Mouse (Mus musculus) spleen, adult 2 months (tissue): ENCODE results near the gene Abr. TPM values are rescaled to one million over a fixed set of nuclear protein-coding genes. Genes with fewer than 3 reads are reported as not detected.
A peak's percentile ranks its signal among the peaks of the same experiment; 100 is the strongest.

Experiments used
- DNase-seq, 2 experiments: peaks; one replicate each; pipeline versions ENCODE4 v3.0.0 to v3.0.0-alpha.2; 2012 to 2021; ENCODE audit warnings: low spot score in 2 of 2, low read depth in 1 of 2
- H3K27ac ChIP-seq: fragments of 200-500 bp; 2 replicates; pipeline ENCODE4 v1.5.1; 2012; ENCODE audit warnings: low read length, inconsistent platforms; ENCODE audit not compliant: insufficient read depth
- H3K27me3 ChIP-seq: fragments of 200-500 bp; 2 replicates; pipeline ENCODE4 v1.6.1; 2012; ENCODE audit warnings: mild to moderate bottlenecking, moderate library complexity, low read length, inconsistent platforms; ENCODE audit not compliant: control insufficient read depth, insufficient read depth
- H3K36me3 ChIP-seq: fragments of 200-500 bp; 2 replicates; pipeline ENCODE4 v1.6.1; 2012; ENCODE audit warnings: mild to moderate bottlenecking, low read length, inconsistent platforms; ENCODE audit not compliant: control insufficient read depth, insufficient read depth
- H3K4me1 ChIP-seq: fragments of 200-500 bp; 2 replicates; pipeline ENCODE4 v1.6.1; 2011; ENCODE audit warnings: inconsistent platforms; ENCODE audit not compliant: control insufficient read depth, insufficient read depth, insufficient read length
- H3K4me3 ChIP-seq: fragments of 200-500 bp; 2 replicates; pipeline ENCODE4 v1.5.1; 2011; ENCODE audit warnings: mild to moderate bottlenecking, inconsistent platforms; ENCODE audit not compliant: insufficient read depth, insufficient read length; ENCODE audit errors: extremely low read depth
- CTCF ChIP-seq: fragments of 200-500 bp; IDR thresholded peaks from 2 replicates; pipeline ENCODE4 v1.5.1; 2011; ENCODE audit warnings: mild to moderate bottlenecking, inconsistent platforms; ENCODE audit not compliant: insufficient read depth, insufficient read length, insufficient replicate concordance; ENCODE audit errors: extremely low read depth
- POLR2A ChIP-seq: fragments of 200-500 bp; IDR thresholded peaks from 2 replicates; pipeline ENCODE4 v1.6.1; 2011; ENCODE audit warnings: low read depth, low read length, inconsistent platforms
- WGBS: fragments of 180-500 bp; shearing (Covaris S2); methylation state at CpG from one replicate; pipeline ENCODE4 v1.1.7; 2018; 5-methylcytosine and 5-hydroxymethylcytosine counted together
- polyA plus RNA-seq: library from polyadenylated mRNA; depleted of rRNA; stranded (reverse); fragments of >200 nt; gene quantifications from 2 replicates; pipeline ENCODE4 v1.2.3, GENCODE M21; 2012

Abr gene
- polyA plus RNA-seq, 1 experiment = 37.2 TPM

DNA sequence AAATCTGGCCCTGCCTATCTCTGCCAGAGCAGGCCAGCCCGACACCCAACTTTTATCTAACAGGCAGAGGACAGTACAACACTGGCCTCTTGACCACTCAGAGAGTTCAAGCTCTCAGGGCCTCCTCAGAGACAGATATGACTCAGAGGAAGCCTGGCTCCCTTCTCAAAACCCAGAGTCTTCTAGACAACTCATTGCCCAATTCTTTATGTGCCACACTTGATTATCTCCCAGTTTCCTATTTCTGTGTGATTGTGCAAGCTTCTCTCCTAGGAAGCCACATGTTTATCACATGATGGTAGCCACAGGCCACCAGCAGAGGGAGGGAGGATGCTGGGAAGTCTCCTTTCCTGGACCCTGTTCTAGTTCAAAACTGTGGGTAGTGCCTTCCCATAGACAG lies 34.8 kb downstream of the Abr start:
- H3K36me3 ChIP-seq = no peaks in the 10 kb centered on the region
- no peak overlapping the region for H3K4me3 ChIP-seq
- H3K4me1 ChIP-seq = peaks cover 13% of the 10 kb centered on the region
- 71% methylated on average over 1 of the region's 1 CpGs for WGBS
- TF ChIP-seq POLR2A (no peak), CTCF (no peak)
- no peaks in the 10 kb centered on the region for H3K27me3 ChIP-seq
- H3K27ac ChIP-seq = peak overlapping the region; percentile 80
- DNase-seq = no peak

GRCm38 (mm10) chr11:76586119-76586518 lies 36.0 kb downstream of the Abr start:
- H3K4me3 ChIP-seq = no peak overlapping the region
- DNase-seq = no peak
- TF ChIP-seq CTCF (no peak), POLR2A (no peak)
- no peaks in the 10 kb centered on the region for H3K36me3 ChIP-seq
- H3K4me1 ChIP-seq = peaks cover 13% of the 10 kb centered on the region
- no peaks in the 10 kb centered on the region for H3K27me3 ChIP-seq
- 57% methylated on average over 3 of the region's 3 CpGs for WGBS
- no peak overlapping the region for H3K27ac ChIP-seq

- TF ChIP-seq CTCF (peak; percentile 92), POLR2A (no peak)
- WGBS = 45% methylated on average over 12 of the region's 12 CpGs
- Histone ChIP-seq H3K27ac (no peak overlapping the region), H3K4me3 (no peak overlapping the region), H3K27me3 (no peaks in the 10 kb centered on the region), H3K36me3 (no peaks in the 10 kb centered on the region), H3K4me1 (no peaks in the 10 kb centered on the region)
- peak; percentile 51 to 76 for DNase-seq
Observed at GRCm38 (mm10) chr11:76577588-76578257, 44.4 kb downstream of the Abr start.

- H3K36me3 ChIP-seq = no peaks in the 10 kb centered on the region
- no peak overlapping the region for H3K27ac ChIP-seq
- peaks cover 9% of the 10 kb centered on the region for H3K4me1 ChIP-seq
- H3K4me3 ChIP-seq = no peak overlapping the region
- peaks cover 12% of the 10 kb centered on the region for H3K27me3 ChIP-seq
- WGBS = 82% methylated on average over 6 of the region's 6 CpGs
- DNase-seq = no peak
- TF ChIP-seq POLR2A (no peak), CTCF (no peak)
Observed at GRCm38 (mm10) chr11:76572820-76573385, 49.2 kb downstream of the Abr start.

GRCm38 (mm10) chr11:76571613-76571929 lies 50.5 kb downstream of the Abr start:
- Histone ChIP-seq H3K27me3 (peaks cover 12% of the 10 kb centered on the region), H3K4me3 (no peak overlapping the region), H3K36me3 (no peaks in the 10 kb centered on the region), H3K4me1 (peaks cover 9% of the 10 kb centered on the region), H3K27ac (no peak overlapping the region)
- TF ChIP-seq CTCF = no peak
- TF ChIP-seq POLR2A = no peak
- DNase-seq = no peak
- 35% methylated on average over 9 of the region's 9 CpGs for WGBS

DNA sequence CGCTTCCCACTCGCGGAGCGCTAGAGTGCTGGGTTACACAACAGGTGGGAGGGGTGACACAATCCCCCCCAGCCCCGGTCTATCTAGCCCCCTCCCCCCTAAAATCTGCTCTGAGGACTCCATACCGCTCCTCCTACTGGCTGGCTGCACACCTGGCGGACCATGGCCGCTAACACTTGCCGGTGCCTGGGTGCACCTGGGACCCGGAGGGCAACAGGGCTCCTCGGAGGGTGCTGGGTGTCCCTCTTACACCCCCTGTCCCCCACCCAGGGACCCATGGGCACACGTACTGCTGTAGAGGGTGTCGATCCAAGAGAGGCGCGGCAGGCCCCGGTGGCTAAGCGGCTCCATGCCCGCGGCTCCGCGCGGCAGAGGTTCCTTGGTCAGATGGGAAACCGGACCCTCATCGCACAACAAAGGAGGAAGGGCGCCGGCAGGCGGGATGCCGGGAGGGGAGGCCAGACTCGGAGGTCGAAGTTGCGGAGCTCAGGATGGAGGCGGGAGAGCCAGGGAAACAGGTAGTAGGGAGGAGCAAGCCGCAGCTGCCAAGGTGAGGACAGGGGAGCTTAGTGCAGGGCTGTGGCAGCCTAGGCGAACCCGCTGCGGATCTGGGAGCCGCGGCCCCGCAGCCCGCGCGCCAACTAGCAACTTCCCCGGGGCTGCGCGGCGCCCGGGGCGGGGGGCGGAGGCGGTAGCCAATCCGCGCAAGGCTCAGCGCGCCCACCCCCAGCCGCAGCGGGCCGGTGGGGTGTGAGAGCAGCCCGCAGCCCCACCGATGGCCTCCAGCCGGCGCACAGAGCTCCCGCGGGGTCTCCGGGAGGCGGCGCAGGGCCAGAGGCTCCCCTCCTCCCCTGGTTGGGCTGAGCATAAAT lies 51.1 kb downstream of the Abr start:
- TF ChIP-seq CTCF (no peak), POLR2A (no peak)
- H3K27ac ChIP-seq = no peak overlapping the region
- peaks cover 12% of the 10 kb centered on the region for H3K27me3 ChIP-seq
- DNase-seq = no peak
- H3K36me3 ChIP-seq = no peaks in the 10 kb centered on the region
- WGBS = 5% methylated on average over 65 of the region's 66 CpGs
- peaks cover 9% of the 10 kb centered on the region for H3K4me1 ChIP-seq
- H3K4me3 ChIP-seq = peak overlapping the region; percentile 32; the same call in 1 of the 2 replicates
